Mouse (Mus musculus) frontal cortex, postnatal 36 days (tissue): Measurements from ENCODE around the gene Hist1h4j.

Experiments used
- DNase-seq, 2 experiments: peaks; one replicate each; pipeline ENCODE4 v3.0.0; 2022; ENCODE audit warnings: low spot score in 2 of 2

The Hist1h4j gene

GRCm38 (mm10) chr13:21779767-21780731, 45.2 kb downstream of the Hist1h4j start, which contains the start of gene Hist1h1b:
TSS of gene Hist1h1b (minus strand) at chr13:21780625.
- peak; percentile 72 to 75 for DNase-seq

GRCm38 (mm10) chr13:21781021-21781555, 46.2 kb downstream of the Hist1h4j start:
- no peak for DNase-seq

- no peak for DNase-seq
These were observed 46.8 kb downstream of the Hist1h4j start for GRCm38 (mm10) chr13:21781639-21782038.

GRCm38 (mm10) chr13:21782361-21783254, 47.7 kb downstream of the Hist1h4j start:
- peak; percentile 24 to 34 for DNase-seq

- DNase-seq = peak; percentile 56 to 82
These were observed 48.4 kb downstream of the Hist1h4j start, which contains the start of gene Hist1h3i for GRCm38 (mm10) chr13:21783255-21783617. TSS of gene Hist1h3i (minus strand) at chr13:21783370.

- peak; percentile 24 to 43 for DNase-seq
These were observed 48.9 kb downstream of the Hist1h4j start for GRCm38 (mm10) chr13:21783734-21784161.

- DNase-seq = no peak
These were observed 49.4 kb downstream of the Hist1h4j start for GRCm38 (mm10) chr13:21784311-21784710.
